Mouse (Mus musculus) adrenal gland, adult 8-10 months (tissue): ENCODE data around the gene Nelfcd. TPM values are rescaled to one million over a fixed set of nuclear protein-coding genes. Genes with fewer than 3 reads are reported as not detected.
A peak's percentile ranks its signal among the peaks of the same experiment; 100 is the strongest.

Source experiments
- DNase-seq: peaks from one replicate; pipeline ENCODE4 v3.0.0; 2022
- total RNA-seq, 4 experiments: library from RNA; stranded (reverse); gene quantifications; 2 replicates each; pipeline ENCODE4 v1.2.4; 2022

Gene Nelfcd
- total RNA-seq, 4 experiments from 2014 or later: 63.0 to 72.5 (median 65.3) TPM

DNA sequence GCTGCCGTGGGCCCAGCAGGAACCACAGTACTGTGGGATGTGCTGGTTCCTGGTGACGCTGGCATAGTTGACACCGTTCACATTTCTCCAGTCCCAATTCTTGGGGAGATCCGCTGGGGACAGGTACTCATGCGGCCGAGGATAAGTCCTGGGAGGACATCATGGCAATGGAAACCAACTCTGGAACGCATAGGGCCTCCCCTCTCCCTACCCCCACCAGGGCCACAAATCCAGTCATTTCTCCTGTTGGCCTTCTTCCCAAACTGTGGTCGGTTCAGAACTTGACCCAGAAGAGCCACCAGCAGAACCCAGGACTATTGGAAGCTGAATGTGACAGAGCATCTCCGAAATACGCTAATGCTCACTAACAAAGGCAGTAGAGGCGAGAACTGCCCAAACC is 22.6 kb downstream of the Nelfcd start:
- no peak for DNase-seq

DNA sequence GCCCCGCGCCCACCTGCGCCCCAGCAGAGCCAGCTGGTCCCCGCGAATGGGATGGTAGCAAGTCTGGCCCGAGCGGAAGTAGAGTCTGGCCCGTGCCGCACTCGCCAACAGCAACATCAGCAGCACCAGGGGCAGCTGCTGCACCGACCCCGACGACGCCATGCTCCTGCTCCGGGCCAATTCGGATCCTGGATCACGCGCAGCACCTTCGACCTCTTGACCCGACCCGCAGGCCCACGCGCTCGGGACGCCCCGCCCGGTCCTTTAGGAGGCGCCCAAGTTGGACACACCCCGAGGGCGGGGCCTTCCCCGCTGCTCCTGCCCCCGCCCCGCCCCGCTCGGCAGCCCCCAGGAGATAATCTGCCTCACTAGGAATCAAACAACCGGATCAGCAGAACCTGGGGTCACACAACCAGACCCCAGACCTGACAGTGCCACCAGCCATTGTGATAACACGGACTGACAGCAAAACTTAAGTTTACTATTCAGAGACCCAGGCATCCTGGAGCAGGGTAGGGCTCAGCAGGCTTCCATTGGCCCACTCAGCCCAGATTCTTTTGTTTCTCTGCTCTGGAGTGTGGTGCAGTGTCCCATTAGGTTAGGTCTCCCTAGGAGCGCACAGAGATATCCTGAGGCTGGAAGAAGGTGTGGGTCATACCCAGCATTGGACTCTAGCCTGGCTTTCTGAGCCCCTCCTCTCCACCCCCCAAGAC is 23.3 kb downstream of the Nelfcd start, which contains the start of gene Ctsz:
Gene Ctsz, minus strand, starts transcription at position 303 of the 713 bp plus-strand sequence.
- peak; percentile 58 for DNase-seq

DNA sequence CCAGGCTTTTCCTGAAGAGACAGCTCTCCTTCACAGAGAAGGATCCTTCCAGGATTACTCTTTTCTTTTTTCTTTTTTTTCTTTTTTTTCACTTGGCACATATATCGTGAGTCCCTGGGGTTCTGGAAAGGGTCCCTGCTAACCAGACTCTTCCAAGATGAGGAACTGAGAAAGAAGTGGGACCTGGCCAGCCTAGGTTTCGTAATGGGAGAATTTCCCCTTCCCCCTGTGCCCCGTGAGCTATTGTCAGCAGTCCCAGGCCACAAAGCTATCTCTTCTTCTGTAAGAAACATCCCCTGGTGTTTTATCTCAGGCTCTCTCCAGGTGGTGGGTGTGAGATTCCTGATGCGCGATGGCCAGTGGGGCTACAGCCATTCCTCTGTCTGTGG is 23.8 kb downstream of the Nelfcd start:
- DNase-seq: no peak

DNA sequence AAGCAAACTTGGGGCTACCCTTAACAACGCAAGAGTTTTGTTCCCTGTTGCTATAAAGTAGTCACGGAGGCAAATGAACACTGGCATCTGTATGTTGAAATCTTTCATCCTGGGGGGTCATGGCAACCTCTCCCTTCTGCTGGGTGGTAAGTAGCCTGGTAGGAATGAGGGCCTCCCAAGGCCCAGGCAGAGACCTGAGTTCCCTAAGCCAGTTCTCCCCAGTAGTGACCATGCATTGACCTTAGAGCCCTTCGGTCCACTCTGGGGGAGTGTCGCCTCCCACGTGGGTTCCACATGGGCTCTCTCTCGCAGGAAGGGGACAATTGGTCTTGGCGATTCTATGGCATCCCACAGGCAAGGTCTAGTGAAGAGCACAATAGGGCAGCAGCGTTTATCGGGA is 24.4 kb downstream of the Nelfcd start:
- DNase-seq: no peak

DNA sequence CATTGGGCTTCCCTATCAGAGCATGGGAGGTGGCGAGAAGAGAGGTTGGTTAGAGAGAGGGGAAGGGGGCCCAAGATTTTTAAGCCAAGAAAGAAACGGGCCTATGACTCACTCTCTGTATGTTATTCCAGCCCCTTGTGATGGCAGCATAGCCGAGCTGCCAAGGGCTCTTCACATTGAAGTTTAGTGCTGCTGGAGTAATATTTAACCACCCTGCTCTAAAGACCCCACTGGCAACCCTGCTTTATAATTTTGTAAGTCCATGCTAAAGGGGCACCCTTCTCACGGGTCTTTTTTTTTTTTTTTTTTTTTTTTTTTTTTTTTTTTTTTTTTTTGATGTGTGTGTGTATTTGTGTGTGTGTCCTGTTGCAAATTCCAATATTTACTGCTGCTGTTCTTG is 26.3 kb downstream of the Nelfcd start:
- DNase-seq: no peak

DNA sequence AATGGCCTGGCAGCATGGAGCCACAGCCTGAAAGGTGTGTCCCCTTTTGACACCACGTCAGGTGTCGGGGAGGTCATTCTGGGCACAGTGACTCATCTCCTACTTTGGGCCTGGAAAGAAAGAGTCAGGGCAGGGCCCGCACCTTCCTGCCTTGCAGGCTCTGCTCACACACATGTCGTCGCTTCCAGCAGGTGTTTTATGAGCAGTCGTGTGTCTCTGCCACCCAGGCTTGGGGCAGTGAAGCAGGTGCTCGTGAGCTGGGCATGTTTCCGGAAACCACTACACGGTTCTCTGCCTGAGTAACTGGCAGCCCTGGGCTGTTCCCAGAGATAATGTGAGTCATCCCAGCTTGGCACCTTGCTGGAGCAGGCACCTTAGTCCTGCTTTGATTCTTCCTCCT is 26.9 kb downstream of the Nelfcd start:
- no peak for DNase-seq

DNA sequence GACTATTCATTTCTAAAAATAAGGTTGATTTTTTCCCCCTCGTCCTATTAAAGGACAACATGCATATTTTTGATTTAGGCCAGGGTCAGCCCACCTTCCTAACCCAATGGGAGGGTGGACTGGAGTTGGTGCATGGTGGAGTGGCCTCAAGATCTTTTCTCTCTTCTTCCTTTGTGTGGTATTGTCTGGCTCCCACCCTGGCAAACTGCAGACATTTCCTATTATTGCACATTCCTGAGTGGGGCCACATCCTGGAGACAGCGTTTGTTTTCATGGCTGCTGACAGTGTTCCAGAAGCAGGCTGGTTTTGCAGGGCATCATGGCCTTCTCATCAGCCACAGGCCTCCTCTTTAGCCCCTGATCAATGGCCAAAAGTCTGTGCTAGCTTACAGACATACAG is 27.4 kb downstream of the Nelfcd start:
- no peak for DNase-seq

DNA sequence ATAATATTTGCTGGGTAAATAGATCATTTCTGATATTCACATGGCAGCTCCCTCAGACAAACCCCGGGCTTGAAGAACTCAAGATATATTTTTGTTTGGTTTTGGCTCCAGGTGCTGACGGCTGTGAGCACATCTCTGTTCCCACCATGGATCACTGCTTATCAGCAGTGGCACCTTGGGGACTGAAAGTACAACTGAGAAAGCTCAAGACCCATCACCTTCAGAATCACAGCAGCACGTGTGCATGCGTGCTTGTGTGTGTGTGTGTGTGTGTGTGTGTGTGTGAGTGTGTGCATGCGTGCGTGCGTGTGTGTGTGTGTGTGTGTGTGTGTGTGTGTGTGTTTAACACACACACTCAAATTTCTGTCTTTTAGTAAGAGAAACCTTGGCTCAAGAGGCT is 28.8 kb downstream of the Nelfcd start:
- DNase-seq: no peak

DNA sequence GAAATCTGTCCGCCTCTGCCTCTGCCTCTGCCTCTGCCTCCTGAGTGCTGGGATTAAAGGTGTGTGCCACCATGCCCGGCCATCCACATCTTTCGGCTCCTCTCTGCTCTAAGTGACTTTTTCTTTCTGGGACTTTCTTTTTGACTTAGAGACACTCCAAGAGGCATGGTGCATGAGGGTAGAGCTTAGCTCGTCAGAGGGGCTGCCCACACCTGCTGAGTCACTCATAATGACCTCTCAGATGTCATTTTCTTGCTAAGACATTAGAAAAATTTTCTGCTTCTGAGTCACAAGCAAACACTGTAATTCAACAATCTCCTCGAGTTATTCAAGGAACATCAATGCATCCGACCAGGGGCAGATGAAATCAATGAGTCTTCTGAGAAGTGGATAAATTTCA is 29.4 kb downstream of the Nelfcd start:
- no peak for DNase-seq

DNA sequence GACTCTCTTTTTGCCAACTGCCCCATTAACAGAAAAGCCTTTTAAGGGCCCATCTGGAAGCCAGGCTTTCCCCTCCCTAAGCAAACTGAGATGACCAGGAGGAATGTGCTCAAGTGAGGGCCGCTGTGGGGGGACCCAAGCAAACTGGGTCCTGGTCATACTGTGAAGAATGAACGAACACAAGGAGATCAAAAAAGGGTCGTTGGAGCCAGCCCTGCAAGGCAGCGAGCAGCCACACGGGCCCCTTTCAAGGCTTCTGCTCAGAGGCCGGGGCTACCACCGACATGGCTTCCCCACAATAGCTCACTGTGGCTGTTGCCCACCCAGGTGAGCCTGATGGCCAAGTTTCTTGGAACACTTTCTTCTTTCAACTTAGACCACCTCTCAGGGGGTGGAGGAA is 30.9 kb downstream of the Nelfcd start:
- no peak for DNase-seq

DNA sequence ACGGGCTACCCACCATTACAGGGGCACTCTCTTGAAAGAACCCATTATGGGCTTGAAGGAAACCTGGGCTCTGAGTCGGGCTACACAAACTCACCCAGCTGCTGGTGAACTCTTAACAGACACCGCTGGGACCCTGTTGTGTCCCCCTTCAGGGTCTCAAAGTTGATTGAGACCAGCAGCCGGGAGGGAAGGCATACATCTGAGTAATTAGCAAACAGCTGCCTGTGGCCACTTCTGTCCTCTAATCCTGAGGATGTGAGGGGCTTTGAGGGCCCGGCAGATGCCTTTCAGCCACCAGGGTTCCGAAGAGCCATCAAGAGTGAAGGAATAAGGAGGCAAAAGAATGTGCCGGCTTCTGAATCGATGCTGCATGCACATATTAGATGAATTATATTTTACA is 31.3 kb downstream of the Nelfcd start:
- DNase-seq: no peak

DNA sequence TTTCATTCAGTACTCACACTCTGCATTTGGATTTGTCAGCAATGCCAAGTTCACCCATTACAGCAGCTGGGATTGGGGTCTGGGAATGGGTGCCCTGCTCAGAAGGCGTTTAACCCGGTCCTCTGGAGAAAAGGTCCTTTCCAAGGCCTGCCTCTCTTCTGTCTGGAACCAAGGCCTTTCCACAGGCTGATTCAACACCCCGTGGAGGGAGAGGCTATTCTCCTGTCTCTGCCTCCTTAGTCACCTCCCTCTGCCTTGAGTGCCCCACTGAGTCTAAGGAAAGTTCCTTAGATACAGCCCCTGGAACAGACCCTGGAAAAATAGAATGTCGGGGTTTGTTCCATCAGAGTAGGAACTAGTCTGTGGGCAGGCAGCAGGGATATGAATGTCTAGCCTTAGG is 32.8 kb downstream of the Nelfcd start:
- no peak for DNase-seq

DNA sequence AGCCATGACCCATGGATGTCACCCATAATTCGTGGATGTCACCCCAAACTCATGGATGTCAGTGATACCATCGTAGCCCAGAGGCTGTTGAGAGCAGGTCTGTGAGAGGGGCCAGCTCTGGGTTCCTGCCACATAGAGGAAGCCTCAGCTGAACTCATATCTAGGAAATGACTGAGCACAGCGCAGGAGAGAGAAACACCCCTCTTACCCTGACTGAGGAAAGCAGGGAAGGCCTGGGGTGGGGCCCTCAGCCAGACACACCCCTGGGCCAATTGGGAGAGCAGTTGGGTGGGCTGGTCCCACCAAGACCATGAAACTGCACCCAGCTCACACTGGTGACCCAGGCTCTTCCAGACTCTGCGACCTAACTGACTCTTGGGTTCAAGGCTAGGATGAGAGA is 34.7 kb downstream of the Nelfcd start, which contains the start of gene Tubb1:
Gene Tubb1, plus strand, starts transcription at position 343 of the 400 bp plus-strand sequence.
- DNase-seq: no peak

DNA sequence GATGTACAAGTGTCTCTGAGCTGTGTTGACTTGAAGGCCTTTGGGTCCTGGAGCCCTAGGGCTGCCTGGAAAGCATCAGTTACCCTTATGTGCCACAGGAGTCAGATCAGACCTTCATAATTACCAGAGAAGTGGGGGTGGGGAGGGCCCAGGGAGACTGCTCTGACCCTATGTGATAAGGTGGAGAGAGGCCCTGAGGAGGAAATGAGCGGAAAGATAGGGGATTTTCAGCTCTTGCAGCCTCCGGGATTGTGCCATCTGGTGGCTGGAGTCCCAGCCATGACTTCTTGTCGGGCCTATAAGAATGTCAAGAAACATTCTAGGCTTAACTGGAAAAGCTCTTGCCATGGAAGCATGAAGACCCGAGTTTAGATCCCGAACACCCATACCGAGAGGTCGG is 38.1 kb downstream of the Nelfcd start:
- DNase-seq: no peak

DNA sequence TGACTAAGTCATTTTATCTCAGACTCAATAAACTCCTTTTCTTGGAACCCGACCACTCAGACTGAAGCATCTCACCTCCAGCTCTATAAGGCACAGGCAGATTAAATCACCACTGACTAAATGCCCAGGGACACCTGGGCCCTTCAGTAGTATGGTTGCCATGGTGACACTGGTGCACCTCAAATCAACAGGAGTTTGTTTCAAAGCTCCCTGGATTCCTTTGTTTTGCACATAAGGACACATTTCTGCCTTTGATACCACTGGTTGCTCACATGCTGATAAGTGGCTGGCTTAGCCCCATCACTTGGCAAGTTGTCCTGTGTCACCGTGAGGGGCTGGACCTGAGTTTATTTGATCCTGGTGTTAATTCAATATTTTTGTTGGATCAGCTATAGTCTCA is 43.8 kb downstream of the Nelfcd start:
- no peak for DNase-seq

DNA sequence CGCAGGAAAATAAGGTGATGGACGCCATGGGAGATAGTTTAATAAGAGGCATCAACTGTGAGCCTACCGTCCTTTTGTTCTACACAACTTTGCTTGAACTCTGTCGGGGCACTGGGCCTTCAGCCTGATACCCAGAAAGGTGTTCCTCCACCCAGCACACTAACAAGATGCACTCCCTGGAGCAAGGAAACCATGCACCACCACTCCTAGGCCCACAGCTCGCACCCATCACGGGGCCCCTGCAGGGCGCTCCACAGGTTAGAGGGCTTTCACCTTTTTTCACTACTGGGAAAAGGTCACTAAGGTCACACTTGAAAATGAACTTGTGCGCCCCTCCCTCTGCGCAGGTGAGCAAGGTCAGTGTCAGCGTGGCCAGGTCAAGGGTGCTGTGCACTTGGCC is 47.8 kb downstream of the Nelfcd start:
- DNase-seq: no peak

DNA sequence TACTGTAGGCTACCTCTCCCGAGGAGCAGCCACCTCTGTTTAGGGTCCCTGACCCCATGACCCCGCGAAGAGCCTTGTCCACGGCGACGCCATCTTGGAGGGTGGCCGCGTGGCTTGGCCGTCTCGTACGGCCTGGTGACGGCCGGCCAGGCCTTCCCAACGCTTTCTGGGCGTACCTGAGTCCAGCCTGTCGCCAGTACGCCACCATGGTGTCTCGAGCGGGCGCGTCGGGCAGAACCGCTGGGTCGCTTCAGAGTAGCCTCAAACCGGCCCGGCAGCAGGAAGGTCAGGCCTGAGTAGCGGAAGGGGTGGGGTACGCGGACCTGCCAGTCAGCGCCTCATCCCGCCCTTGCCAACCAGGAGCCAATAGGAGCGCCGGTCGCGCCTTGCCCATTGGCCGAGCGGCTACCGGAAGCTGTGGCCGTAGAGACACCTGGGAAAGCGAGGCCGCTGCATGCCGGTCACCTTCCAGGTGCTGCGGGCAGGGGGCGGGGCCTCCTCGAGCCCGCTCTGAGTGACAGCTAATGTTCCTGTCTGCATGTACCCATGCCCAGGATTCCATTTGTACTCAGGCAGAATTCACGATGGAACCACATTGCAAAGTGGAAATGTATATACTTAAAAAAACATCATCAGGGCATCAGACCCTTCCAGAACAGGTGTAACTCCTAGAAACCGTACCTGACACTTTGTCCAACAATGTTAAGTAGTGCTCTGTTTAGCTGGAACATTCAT is 48.4 kb downstream of the Nelfcd start, which contains the start of gene Atp5e:
Gene Atp5e, minus strand, starts transcription at position 317 of the 735 bp plus-strand sequence.
- peak; percentile 94 for DNase-seq

DNA sequence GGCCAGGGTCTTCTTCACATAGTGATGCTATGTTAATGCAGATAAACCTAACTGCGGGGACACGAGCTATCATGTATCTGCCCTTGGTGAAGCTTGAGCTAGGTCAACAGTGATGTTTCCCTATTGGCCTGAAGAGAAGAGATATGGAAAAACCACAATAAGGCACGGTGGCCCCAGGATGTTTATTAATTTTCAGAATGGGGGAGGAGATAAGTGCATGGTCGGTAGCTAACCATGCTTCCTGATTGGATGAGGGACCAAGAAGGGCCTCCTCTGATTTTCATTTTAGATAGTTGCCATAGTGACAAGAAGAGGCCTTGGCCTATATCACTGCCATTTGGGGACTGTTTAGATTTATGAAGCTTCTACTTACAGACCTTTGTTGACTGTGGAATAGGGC is 54.7 kb downstream of the Nelfcd start:
- no peak for DNase-seq

DNA sequence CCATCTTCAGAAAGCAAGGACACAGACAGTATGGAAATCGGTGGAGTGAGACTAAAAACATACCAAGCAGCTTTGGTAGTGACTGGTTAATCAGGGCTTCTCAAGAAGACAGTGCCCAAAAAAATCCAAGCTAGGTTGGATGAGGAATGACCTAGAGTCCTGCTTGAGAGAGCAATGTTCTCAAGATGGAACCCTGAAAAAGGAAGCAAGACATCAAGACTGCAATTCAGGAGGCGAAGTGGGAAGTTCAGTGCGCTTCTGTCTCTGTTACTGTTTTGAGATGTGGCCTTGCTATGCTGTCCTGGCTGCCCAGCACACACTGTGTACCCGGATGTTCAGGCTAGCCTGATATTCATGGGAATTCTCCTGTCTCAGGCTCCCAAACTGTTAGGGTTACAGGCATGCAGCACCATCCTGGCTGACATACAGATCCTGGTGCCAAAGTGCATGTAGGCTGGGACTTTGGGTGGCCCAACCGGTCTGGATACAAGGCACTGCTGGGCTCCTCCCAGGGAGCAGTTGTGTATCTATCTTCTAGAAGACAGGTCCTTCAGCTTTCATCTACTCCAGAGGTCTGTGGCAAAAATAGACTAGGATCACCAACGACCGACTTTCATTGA is 55.3 kb downstream of the Nelfcd start:
- DNase-seq: no peak

DNA sequence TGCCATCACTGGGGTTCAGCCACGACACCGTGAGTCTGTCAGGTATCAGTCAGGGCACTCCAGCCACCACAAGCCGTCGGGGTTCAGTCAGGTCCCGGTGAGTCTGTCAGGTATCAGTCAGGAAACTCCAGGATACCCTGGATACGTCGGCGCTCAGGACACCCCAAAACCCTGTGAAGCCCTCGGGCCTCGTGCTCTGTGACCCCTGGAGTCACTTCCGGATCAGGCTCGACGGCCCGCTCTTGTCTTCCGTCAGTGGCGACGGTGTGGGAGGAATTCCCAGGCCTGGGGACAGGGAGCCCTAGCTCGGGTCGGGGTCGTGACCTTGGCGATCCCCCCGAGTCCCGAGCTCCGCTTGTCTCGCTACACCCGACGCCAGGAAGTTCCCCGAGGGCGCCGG is 56.8 kb downstream of the Nelfcd start:
- DNase-seq: no peak

DNA sequence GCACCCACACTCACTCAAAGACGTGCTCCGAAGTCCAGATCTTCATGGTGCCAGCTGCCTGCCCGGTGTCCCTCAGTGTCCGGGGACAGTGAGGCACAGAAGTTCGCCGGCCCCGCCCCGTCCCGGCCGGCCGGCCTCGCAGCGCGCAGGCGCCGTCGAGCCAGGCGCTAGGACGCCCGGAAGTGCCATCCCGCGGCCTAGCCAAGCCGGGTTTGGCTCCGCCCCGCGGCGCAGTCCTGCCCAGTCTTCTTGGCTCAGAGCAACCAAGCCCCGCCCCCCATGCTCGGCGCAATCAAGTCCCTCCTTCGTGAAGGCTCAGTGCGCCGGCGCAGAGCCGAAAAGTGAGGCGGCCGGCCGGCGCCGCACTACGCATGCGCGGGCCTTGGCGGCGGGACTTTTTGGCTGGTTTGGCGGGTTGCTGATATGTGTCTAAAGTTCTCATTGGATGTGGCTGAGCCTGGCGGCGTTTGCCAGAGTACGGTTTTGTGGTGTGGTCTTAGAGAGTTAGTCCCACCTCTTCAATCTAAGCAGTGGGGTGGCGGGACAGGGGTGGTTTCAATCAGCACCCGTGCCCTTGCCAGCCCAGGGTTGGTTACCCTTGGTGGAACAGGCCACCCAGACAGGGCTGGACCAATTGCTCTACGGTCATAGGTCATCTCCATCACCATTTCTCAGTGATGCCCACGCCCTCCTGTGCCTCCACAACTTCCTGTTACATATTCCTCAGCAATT is 57.4 kb downstream of the Nelfcd start, which contains the start of gene Prelid3b:
Gene Prelid3b, minus strand, starts transcription at position 264 of the 732 bp plus-strand sequence.
- peak; percentile 99 for DNase-seq

DNA sequence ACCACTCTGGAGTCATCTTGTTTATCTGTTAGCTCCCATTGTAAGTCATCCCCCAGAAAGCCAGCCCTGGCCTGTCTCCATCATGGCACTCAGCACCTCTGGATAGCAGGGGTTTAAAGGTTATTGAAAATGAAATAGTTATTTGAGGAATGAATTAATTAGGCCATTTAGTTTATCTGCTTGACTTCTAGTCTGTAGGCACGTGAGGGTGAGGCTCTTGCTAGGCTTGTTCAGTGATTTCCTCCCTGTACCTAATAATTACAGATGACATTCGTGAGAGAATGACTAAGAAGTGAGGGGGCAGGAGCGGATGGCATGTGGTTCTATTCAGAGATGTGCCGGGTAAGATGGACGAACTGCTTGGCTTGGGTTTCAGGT is 57.9 kb downstream of the Nelfcd start:
- no peak for DNase-seq
